In genomic region chr6:124517733-124518132, GRCm38 (mm10) we compare ENCODE assay signal across 11 mouse cellular contexts. TPM values are rescaled to one million over a fixed set of nuclear protein-coding genes. Genes with fewer than 3 reads are reported as not detected.
"Had no signal": no experiment of that assay in that cellular context is flagged by ENCODE, and none has a peak within 500 bp of the region (broad histone marks: within the 10 kb centered on the region; RNA-seq: fewer than 3 reads in every experiment).

No protein-coding gene starts in this region.

RNA-seq across cellular contexts. Expression of gene C1s1, which starts 24.4 kb away (rescaled TPM):
- total RNA-seq: neutrophil, adult 5-6 weeks had no signal

RNA-seq across cellular contexts. Expression of gene C1rb, which starts 52.4 kb away (rescaled TPM):
- total RNA-seq: neutrophil, adult 5-6 weeks had no signal
- polyA plus RNA-seq: neural tube, embryonic 13.5 days; neural tube, embryonic 14.5 days; neural tube, embryonic 15.5 days; small intestine, adult 2 months; stomach, embryonic 14.5 days; stomach, embryonic 15.5 days; stomach, embryonic 16.5 days; stomach, postnatal 0 days; thymus, adult 2 months; thymus, postnatal 0 days had no signal

RNA-seq across cellular contexts. Expression of gene Clstn3, which starts 53.1 kb away (rescaled TPM):
- total RNA-seq: neutrophil, adult 5-6 weeks had no signal
